Mouse (Mus musculus): Measurements from ENCODE around the gene Ulk4.
"Not testable (repeated sequence)": the region's sequence is repeated elsewhere in the genome, so short reads cannot be mapped to it uniquely, and the experiment has no call there.

Gene Ulk4

GRCm38 (mm10) chr9:120930021-120930420 is 347.0 kb downstream of the Ulk4 start:
- no peak for DNase-seq

- no peak for DNase-seq
Observed at GRCm38 (mm10) chr9:120929081-120929480, 347.9 kb downstream of the Ulk4 start, which contains the start of gene Ctnnb1. Ctnnb1 (plus strand) TSS chr9:120929216.

GRCm38 (mm10) chr9:120926939-120927606 is 349.9 kb downstream of the Ulk4 start:
- no peak for DNase-seq

- DNase-seq, result no peak
Observed at GRCm38 (mm10) chr9:120926126-120926525, 350.9 kb downstream of the Ulk4 start.

- DNase-seq, result no peak
Observed at GRCm38 (mm10) chr9:120919130-120919529, 357.9 kb downstream of the Ulk4 start.

GRCm38 (mm10) chr9:120918642-120919041 is 358.4 kb downstream of the Ulk4 start:
- peak; percentile 33 for DNase-seq

GRCm38 (mm10) chr9:120918211-120918610 is 358.8 kb downstream of the Ulk4 start:
- DNase-seq, result no peak

GRCm38 (mm10) chr9:120917619-120918018 is 359.4 kb downstream of the Ulk4 start:
- not testable (repeated sequence) for DNase-seq

- DNase-seq, result no peak
Observed at GRCm38 (mm10) chr9:120914877-120915459, 362.0 kb downstream of the Ulk4 start.

GRCm38 (mm10) chr9:120914429-120914828 is 362.6 kb downstream of the Ulk4 start:
- DNase-seq, result no peak

GRCm38 (mm10) chr9:120913152-120913551 is 363.8 kb downstream of the Ulk4 start:
- DNase-seq, result no peak

GRCm38 (mm10) chr9:120908461-120908860 is 368.5 kb downstream of the Ulk4 start:
- no peak for DNase-seq
